Mouse (Mus musculus): ENCODE results near the gene Best3.
A peak's percentile ranks its signal among the peaks of the same experiment; 100 is the strongest.

Gene Best3

GRCm38 (mm10) chr10:116986264-116987082 is at the start of gene Best3:
TSS of gene Best3 (plus strand) at chr10:116986314.
- DNase-seq (ENCODE audit: low spot score), result no peak

- no peak for DNase-seq (ENCODE audit: low spot score)
Observed at GRCm38 (mm10) chr10:116943025-116943424, 43.1 kb upstream of the Best3 start.

DNA sequence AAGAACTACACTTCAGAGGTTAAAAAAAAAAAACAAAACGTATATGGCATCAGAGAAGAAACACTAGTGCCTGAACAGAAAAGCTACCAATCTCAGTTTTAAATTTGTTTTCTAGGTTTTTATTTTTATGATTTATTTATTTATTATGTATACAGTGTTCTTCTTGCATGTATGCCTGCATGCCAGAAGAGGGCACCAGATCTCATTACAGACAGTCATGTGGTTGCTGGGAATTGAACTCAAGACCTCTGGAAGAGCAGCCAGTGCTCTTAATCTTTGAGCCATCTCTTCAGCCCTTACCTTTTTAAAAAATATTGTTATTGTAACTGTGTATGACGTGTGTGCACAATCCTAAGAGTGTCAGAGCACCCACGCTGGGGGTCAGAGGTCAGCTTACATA is 42.0 kb upstream of the Best3 start:
- no peak for DNase-seq (ENCODE audit: low spot score)

GRCm38 (mm10) chr10:116944940-116945339 is 41.2 kb upstream of the Best3 start:
- DNase-seq (ENCODE audit: low spot score), result no peak

DNA sequence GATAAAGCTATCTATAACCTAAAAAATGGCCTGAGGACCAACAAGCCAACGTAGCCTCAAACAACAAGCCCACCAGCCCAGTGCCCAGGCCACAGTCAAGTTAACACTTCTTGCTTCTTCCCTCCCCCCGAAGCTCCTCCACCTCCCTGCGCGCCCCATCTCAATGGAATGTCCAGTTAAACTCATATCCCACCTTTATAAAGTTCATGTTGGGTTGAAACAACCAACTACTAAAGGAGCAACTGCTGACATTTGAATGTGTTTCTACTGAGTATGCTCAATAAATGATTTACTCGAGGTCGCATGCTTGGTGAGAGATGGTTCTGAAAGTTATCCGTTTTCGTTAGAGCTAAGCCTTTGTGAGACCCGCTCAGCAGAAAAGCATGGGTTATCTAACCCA is 37.7 kb upstream of the Best3 start:
- DNase-seq (ENCODE audit: low spot score), result no peak

DNA sequence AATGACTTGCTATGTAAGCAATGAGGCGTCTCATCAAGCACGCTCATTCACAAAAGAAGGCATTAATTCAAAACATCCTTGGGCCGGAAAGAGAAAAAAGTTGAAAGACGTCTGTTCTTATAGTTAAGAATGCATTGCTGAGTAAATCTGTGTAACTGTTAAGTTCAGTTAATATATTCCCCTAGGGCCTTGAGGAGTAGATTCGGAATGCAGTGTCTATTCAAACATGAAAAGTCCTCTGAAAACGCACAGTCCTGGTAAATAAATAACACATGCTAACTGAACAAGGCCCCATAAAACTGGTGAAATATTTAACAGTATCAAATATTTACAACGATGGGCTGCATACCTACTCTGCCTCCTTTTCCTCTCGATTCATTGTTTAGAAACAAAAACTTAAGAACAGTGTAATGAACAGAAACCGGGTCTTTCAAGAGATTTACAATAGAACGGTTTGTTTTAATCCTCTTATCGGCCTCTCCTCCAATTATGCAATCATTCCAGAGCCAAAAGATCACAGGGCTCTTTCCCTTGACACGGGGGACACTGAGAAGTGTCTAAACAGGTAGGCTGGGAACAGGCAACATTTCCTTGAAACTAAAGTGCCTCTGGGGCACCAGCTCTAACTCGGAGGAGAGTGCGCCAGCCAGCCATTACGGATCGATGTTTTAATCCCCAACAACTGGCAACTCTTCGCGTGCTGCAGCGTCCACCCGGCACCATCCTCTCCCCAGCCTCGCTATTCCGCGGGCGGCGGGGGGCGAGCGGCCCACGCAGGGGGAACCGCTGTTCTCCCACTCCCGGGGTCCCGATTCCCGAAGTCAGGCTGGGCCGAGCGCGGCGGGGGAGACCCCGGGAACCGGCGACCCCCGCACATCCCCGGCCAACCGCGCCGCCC is 36.8 kb upstream of the Best3 start:
- no peak for DNase-seq (ENCODE audit: low spot score)

- peak; percentile 71 for DNase-seq (ENCODE audit: low spot score)
Observed at GRCm38 (mm10) chr10:116950009-116950769, 35.9 kb upstream of the Best3 start, which contains the start of gene Rab3ip. TSS of gene Rab3ip (minus strand) at chr10:116950769.

- no peak for DNase-seq (ENCODE audit: low spot score)
Observed at GRCm38 (mm10) chr10:116950886-116951285, 35.2 kb upstream of the Best3 start.

GRCm38 (mm10) chr10:116955191-116955590 is 30.9 kb upstream of the Best3 start:
- DNase-seq (ENCODE audit: low spot score), result no peak

DNA sequence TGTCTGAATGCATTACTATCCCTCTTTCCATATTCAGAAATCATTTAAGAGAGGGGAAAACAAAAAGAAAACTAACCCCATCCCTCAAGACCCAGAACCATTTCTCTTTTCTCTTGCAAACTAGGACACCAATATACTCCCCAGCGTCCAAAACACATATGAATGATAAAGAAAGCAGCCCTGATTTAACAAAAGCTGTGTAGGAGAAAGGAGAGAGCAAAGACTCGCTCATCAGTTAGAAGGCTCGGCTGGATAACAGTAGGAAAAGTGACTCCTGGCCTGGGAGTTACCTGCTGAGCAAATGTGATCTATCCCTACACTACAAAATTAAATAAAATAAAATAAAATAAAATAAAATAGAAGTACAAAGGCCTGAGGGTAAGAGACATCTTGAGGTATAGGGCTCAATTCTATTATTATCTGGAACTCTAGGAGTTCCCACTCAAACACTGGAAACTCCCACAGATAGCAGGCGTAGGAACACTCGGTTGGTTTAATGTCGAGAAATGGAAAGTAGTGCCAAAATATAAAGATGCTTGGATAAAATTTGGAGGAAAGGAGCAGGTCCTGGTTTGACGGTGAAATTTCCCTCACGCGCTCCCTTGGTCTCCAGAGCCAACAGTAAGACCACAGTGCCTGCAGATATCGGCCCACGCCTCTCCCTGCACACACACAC is 29.5 kb upstream of the Best3 start:
- DNase-seq (ENCODE audit: low spot score), result no peak

DNA sequence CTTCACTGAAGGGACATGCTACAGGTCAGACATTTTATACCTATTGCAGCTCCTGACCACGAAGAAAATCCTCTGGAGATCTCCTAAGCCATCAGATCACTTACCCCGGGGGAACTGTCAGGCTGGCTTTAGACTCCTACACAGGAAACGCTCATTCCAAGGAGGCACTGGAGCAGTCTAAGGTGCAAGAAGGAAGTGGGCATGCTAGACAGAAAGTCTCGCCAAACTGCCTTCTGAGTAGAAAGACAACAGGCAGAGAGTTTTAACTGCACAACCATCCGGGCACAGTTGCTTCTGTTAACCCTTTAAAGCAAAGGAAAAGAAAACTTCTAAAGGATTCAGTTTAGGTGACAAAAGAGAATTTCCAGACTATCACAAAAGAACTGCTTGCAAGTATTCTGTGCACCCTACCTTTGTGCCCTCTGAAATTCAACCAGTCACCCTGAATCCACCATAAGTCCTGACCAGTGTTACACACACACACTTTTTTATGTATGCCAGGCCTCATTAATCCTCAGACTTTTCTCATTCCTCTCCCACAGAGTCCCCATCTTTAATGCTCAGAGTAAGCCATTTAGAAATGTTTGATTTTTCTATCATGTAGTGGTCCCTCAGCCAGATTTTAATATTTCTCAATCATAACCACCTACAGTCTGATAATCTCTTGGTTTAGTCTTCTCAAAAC is 28.1 kb upstream of the Best3 start:
- DNase-seq (ENCODE audit: low spot score), result no peak

DNA sequence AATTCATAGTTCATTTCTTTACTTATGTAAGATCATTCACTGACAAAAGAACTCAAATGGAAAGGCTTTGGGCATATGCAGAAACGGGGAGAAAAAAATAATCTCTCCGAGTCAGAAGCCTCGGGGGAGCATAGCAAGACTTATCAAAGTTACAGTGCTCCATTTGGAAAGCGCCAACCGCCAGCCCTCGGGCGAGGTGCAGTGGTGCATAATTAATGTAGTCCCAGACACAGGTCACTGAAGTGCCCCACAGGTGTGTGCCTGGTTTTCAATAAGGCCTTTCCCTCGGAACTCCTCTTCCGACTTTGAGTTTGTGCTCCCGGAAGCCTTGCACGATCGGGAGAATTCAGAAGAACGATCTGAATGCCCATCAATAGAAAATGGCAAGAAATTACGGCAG is 24.0 kb upstream of the Best3 start:
- DNase-seq (ENCODE audit: low spot score), result no peak

- no peak for DNase-seq (ENCODE audit: low spot score)
Observed at GRCm38 (mm10) chr10:116962803-116963202, 23.3 kb upstream of the Best3 start.

GRCm38 (mm10) chr10:116964084-116964483 is 22.0 kb upstream of the Best3 start:
- no peak for DNase-seq (ENCODE audit: low spot score)

GRCm38 (mm10) chr10:116964571-116964970 is 21.5 kb upstream of the Best3 start:
- DNase-seq (ENCODE audit: low spot score), result no peak

DNA sequence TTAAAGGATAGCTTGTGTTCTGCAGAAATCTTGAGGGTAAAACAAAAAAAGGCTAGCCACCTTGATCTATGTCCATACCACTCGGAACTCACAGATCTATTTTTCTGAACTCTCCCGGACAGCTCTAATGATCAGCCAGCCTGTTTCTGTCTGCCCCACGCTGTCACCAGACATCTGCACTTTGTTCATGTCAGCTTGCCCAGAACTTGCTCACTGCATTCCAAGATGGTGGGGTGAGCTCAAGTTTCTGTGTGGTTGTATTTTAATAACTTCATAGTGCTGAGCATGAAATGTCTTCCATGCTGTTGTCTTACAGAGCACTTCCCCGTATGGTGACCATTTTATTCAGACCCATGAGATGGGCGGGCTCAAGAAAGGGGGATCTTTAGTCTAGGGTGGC is 20.8 kb upstream of the Best3 start:
- no peak for DNase-seq (ENCODE audit: low spot score)

DNA sequence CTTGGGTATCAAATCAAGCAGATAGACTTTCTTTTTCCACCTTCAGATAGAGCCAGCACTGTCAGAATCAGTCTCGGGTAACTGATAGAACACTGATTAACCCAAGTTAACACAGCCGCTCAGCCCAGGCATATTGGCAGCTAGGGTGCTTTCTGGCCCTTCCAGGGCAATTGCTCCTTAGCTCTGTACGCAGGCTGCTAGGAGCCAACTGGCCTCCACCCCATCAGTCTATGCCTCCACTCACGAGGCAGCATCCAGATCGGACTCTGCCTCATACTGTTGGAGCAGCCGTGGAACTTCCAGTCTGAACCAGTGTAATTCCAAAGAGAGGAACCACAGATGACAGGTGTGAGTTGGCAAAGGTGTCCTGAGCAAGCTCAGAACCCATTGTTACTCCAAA is 20.0 kb upstream of the Best3 start:
- no peak for DNase-seq (ENCODE audit: low spot score)

DNA sequence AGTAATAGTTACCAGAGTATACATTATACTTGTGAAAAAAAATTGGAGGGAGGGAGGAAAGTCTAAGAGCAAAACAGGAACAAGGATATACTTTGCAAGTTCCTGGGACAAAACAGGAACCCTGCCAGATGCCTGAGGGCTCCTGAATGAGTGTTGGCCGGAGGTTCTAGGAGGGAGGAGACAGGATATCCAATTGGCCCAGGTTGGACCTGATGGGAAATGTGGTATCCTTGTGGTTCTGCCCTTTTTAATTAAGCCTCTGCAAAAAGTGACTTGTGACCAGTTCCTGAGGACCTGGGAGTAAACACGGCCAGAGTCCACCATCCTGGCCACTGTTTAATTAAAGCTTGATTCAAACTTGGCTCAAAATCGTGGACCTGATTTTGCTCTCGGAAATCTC is 17.4 kb upstream of the Best3 start:
- no peak for DNase-seq (ENCODE audit: low spot score)

- DNase-seq (ENCODE audit: low spot score), result no peak
Observed at GRCm38 (mm10) chr10:116972509-116972908, 13.6 kb upstream of the Best3 start, which contains the start of gene Gm10271. TSS of gene Gm10271 (minus strand) at chr10:116972609.

GRCm38 (mm10) chr10:116977455-116977854 is 8.7 kb upstream of the Best3 start:
- DNase-seq (ENCODE audit: low spot score), result no peak

GRCm38 (mm10) chr10:116977858-116978257 is 8.3 kb upstream of the Best3 start:
- no peak for DNase-seq (ENCODE audit: low spot score)
